Mouse (Mus musculus): Measurements from ENCODE around the gene Crygs. TPM values are rescaled to one million over a fixed set of nuclear protein-coding genes. Genes with fewer than 3 reads are reported as not detected.

The Crygs gene
- not detected in 2 replicates for total RNA-seq (2012; rRNA removed)
- polyA plus RNA-seq (2012; ENCODE audit: insufficient read depth in 1 of 2, insufficient read length in 2 of 2, low read depth in 1 of 2, low replicate concordance in 2 of 2, missing spikeins in 1 of 2), result not detected

- Histone ChIP-seq H3K27me3 (ENCODE audit: control insufficient read depth in 1 of 2, insufficient read depth in 2 of 2, low read length in 2 of 2) (no peaks in the 10 kb centered on the region), H3K4me3 (ENCODE audit: control insufficient read depth in 1 of 2, insufficient read depth in 1 of 2, low read depth in 2 of 2, low read length in 2 of 2) (no peak within 1 kb of the TSS), H3K9ac (ENCODE audit: control insufficient read depth, low read depth, low read length, poor library complexity, severe bottlenecking) (no peak within 1 kb of the TSS), H3K36me3 (ENCODE audit: control insufficient read depth in 1 of 2, insufficient read depth in 2 of 2, low read length in 2 of 2) (peaks cover 0 to 1% of the 10 kb centered on the region in 2 experiments; a peak in 1 of 4 replicates), H3K9me3 (replicated peaks; ENCODE audit: insufficient read depth, low read length) (no peaks in the 10 kb centered on the region), H3K79me2 (ENCODE audit: control insufficient read depth, insufficient read depth, low read length, poor library complexity) (no peaks in the 10 kb centered on the region), H3K27ac (ENCODE audit: control insufficient read depth, low read depth, low read length) (no peak within 1 kb of the TSS), H3K4me1 (ENCODE audit: control insufficient read depth in 1 of 2, insufficient read depth in 2 of 2, low read length in 2 of 2) (no peaks in the 10 kb centered on the region)
- DNase-seq (ENCODE audit: low read depth, low spot score), result no peak
- no peak for TF ChIP-seq ZKSCAN1 (IDR thresholded peaks at IDR 0.05; ENCODE audit: low read depth, low read length)
Measured at GRCm38 (mm10) chr16:22811477-22811876, at the start of gene Crygs. Gene Crygs, minus strand, starts transcription at chr16:22811577.

GRCm38 (mm10) chr16:22857431-22858113 lies 46.2 kb upstream of the Crygs start, which contains the start of the genes Tbccd1 and Dnajb11:
Gene Tbccd1, minus strand, starts transcription at chr16:22857669.
Gene Dnajb11, plus strand, starts transcription at chr16:22857845.
- Histone ChIP-seq H3K27ac (ENCODE audit: control insufficient read depth, low read depth, low read length) (peak within 1 kb of the TSS; percentile 99), H3K79me2 (ENCODE audit: control insufficient read depth, insufficient read depth, low read length, poor library complexity) (peaks cover 31% of the 10 kb centered on the region), H3K4me1 (ENCODE audit: control insufficient read depth in 1 of 2, insufficient read depth in 2 of 2, low read length in 2 of 2) (peaks cover 12 to 16% of the 10 kb centered on the region in 2 experiments), H3K36me3 (ENCODE audit: control insufficient read depth in 1 of 2, insufficient read depth in 2 of 2, low read length in 2 of 2) (peaks cover 7 to 24% of the 10 kb centered on the region in 2 experiments), H3K9me3 (replicated peaks; ENCODE audit: insufficient read depth, low read length) (no peaks in the 10 kb centered on the region), H3K4me3 (ENCODE audit: control insufficient read depth in 1 of 2, insufficient read depth in 1 of 2, low read depth in 2 of 2, low read length in 2 of 2) (peak within 1 kb of the TSS; percentile 80 to 95), H3K9ac (ENCODE audit: control insufficient read depth, low read depth, low read length, poor library complexity, severe bottlenecking) (peak within 1 kb of the TSS; percentile 79), H3K27me3 (ENCODE audit: control insufficient read depth in 1 of 2, insufficient read depth in 2 of 2, low read length in 2 of 2) (no peaks in the 10 kb centered on the region)
- peak; percentile 98 for DNase-seq (ENCODE audit: low read depth, low spot score)
- TF ChIP-seq CHD2 (IDR thresholded peaks at IDR 0.05; ENCODE audit: low read length), result no peak; the same call in 1 of the 2 replicates
- TF ChIP-seq NELFE (IDR thresholded peaks at IDR 0.05; ENCODE audit: low read depth, low read length), result peak; percentile 75
- no peak for TF ChIP-seq TAL1 (IDR thresholded peaks at IDR 0.05; ENCODE audit: low read length)
- TF ChIP-seq ZNF384 (IDR thresholded peaks at IDR 0.05; ENCODE audit: low read depth, low read length), result no peak
- peak; percentile 98 for TF ChIP-seq USF1 (IDR thresholded peaks at IDR 0.05; ENCODE audit: low read depth, low read length)
- peak; percentile 95 for TF ChIP-seq BHLHE40 (IDR thresholded peaks at IDR 0.05; ENCODE audit: borderline replicate concordance, low read depth, low read length)
- no peak for TF ChIP-seq SMC3 (IDR thresholded peaks at IDR 0.05; ENCODE audit: low read depth, low read length)
- TF ChIP-seq ETS1 (IDR thresholded peaks at IDR 0.05; ENCODE audit: low read depth, low read length), result peak; percentile 61; the same call in 1 of the 2 replicates
- no peak for TF ChIP-seq JUND (IDR thresholded peaks at IDR 0.05; ENCODE audit: low read depth, low read length)
- TF ChIP-seq NRF1 (IDR thresholded peaks at IDR 0.05; ENCODE audit: insufficient read depth, low read depth, low read length, poor library complexity, severe bottlenecking), result 0 out of 2 replicates have a peak, but pooled peaks have one; percentile 27
- 0 out of 2 replicates have a peak, but pooled peaks have one; percentile 50 for TF ChIP-seq MAZ (IDR thresholded peaks at IDR 0.05; ENCODE audit: low read depth, low read length)
- peak; percentile 99 for TF ChIP-seq MAX (IDR thresholded peaks at IDR 0.05; ENCODE audit: low read length)
- no peak for TF ChIP-seq GABPA (IDR thresholded peaks at IDR 0.05; ENCODE audit: low read depth, low read length)
- TF ChIP-seq SIN3A (IDR thresholded peaks at IDR 0.05; ENCODE audit: low read length), result peak; percentile 95
- peak; percentile 70; the same call in 1 of the 2 replicates for TF ChIP-seq KAT2A (conservative IDR thresholded peaks at IDR 0.05; ENCODE audit: low read depth, low read length)
- no peak for TF ChIP-seq POLR2AphosphoS5 (IDR thresholded peaks at IDR 0.05; ENCODE audit: borderline replicate concordance, low read depth, low read length)
- TF ChIP-seq TBP (IDR thresholded peaks at IDR 0.05; ENCODE audit: low read depth, low read length), result peak; percentile 82
- peak; percentile 57 to 83; a peak in 3 of 4 replicates for TF ChIP-seq USF2 (IDR thresholded peaks at IDR 0.05; ENCODE audit: borderline replicate concordance in 1 of 2, insufficient read depth in 1 of 2, low read depth in 1 of 2, low read length in 2 of 2)
- TF ChIP-seq ELF1 (IDR thresholded peaks at IDR 0.05; ENCODE audit: low read depth, low read length), result peak; percentile 99
- peak; percentile 90 for TF ChIP-seq MYC (IDR thresholded peaks at IDR 0.05; ENCODE audit: low read depth, low read length)
- no peak for TF ChIP-seq CHD1 (IDR thresholded peaks at IDR 0.05; ENCODE audit: low read depth, low read length)
- peak; percentile 86 for TF ChIP-seq E2F4 (IDR thresholded peaks at IDR 0.05; ENCODE audit: borderline replicate concordance, low read depth, low read length)
- TF ChIP-seq POLR2AphosphoS2 (IDR thresholded peaks at IDR 0.05; ENCODE audit: low read length), result peak; percentile 44; the same call in 1 of the 2 replicates
- TF ChIP-seq MXI1 (IDR thresholded peaks at IDR 0.05; ENCODE audit: low read depth, low read length), result peak; percentile 96
- no peak for TF ChIP-seq MYB (IDR thresholded peaks at IDR 0.05; ENCODE audit: low read depth, low read length)
- TF ChIP-seq TCF12 (IDR thresholded peaks at IDR 0.05; ENCODE audit: low read depth, low read length), result peak; percentile 56; the same call in 1 of the 2 replicates
- TF ChIP-seq ZMIZ1 (IDR thresholded peaks at IDR 0.05; ENCODE audit: low read depth, low read length), result no peak
- peak in 1 of 2 experiments; percentile 26; a peak in 1 of 4 replicates for TF ChIP-seq EP300 (IDR thresholded peaks at IDR 0.05; ENCODE audit: low read depth in 1 of 2, low read length in 2 of 2)
- TF ChIP-seq CTCF (IDR thresholded peaks at IDR 0.05 in 2 of 3, conservative IDR thresholded peaks at IDR 0.05 in 1 of 3; ENCODE audit: control insufficient read depth in 1 of 3, insufficient read depth in 1 of 3, low read depth in 2 of 3, low read length in 3 of 3, poor library complexity in 1 of 3, severe bottlenecking in 1 of 3), result no peak
